Mouse (Mus musculus): Measurements from ENCODE around the gene Hist2h2ab. TPM values are rescaled to one million over a fixed set of nuclear protein-coding genes. Genes with fewer than 3 reads are reported as not detected.
"Not testable (repeated sequence)": the region's sequence is repeated elsewhere in the genome, so short reads cannot be mapped to it uniquely, and the experiment has no call there.

Gene Hist2h2ab
- total RNA-seq, 2 experiments from 2014 or later, result 0.92 TPM; not detected in 1

DNA sequence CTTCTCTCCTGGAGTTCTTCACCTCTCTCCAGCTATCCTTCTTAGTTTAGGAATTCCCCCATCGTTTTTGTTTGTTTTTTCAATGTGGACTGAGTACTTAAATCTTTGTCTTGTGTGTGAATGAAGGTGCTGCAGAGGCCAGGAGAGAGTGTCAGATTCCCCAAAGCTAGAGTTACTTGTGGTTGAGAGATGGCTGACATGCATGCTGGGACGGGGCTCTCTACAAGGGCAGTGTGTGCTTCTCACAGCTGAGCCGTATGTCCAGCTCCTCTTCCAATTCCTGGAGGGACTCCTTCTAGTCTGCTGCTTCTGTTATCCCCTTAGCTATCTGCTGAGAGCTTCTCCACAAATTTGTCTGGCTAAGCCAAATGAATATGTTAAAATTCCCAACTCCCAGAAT, 16.2 kb downstream of the Hist2h2ab start:
- DNase-seq, result no peak
- intact Hi-C loops (cut with DNase I), result no loop called here

GRCm38 (mm10) chr3:96236834-96237334, 17.2 kb downstream of the Hist2h2ab start:
- no peak for DNase-seq
- intact Hi-C loops (cut with DNase I), result no loop called here

GRCm38 (mm10) chr3:96237335-96237903, 17.8 kb downstream of the Hist2h2ab start:
- intact Hi-C loops (cut with DNase I), result no loop called here
- no peak for DNase-seq

- intact Hi-C loops (cut with DNase I), result no loop called here
These were observed 18.3 kb downstream of the Hist2h2ab start for GRCm38 (mm10) chr3:96237904-96238511.

GRCm38 (mm10) chr3:96238954-96239793, 19.5 kb downstream of the Hist2h2ab start, which contains the start of gene Hist2h3c2:
TSS of gene Hist2h3c2 (minus strand) at chr3:96239127.
- peak in 1 of 2 experiments; percentile 49 for DNase-seq
- intact Hi-C loops (cut with DNase I), result not testable (repeated sequence)

More at GRCm38 (mm10) chr3:96237904-96238511, 18.3 kb downstream of the Hist2h2ab start:
- no peak for DNase-seq

DNA sequence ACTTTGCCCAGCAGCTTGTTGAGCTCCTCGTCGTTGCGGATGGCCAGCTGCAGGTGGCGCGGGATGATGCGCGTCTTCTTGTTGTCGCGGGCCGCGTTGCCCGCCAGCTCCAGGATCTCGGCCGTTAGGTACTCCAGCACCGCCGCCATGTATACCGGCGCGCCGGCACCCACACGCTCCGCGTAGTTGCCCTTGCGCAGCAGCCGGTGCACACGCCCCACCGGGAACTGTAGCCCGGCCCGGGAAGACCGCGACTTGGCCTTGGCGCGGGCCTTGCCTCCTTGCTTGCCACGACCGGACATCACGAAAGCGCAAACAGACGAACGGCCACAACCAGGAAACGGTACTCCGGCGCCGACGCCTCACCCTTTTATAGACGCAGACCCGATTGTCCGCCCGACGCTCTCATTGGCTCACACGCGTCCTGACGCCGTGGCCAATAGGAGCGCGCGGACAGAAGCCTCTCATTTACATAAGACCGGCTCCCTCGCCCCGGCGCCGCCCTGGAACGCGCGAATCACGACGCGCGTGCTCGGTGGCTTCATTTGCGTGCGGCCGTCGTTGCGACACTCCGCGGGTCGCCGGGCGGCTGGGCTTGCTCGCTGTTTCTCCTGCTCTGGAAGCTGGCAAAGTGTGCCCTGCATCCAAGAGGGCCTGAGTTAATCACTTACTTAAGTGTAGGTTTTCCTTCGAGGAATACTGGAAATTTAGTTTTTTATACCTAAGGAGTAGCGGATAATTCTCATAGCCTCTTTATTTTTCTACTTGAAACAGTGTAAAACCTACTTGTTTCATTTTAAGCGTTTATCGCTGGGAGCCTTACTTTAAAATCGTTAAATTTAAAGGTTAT, 20.5 kb downstream of the Hist2h2ab start, which contains the start of gene Hist2h2aa2:
Hist2h2aa2 (minus strand) TSS at position 328 of the 850 bp plus-strand sequence.
- intact Hi-C loops (cut with DNase I), result not testable (repeated sequence)

DNA sequence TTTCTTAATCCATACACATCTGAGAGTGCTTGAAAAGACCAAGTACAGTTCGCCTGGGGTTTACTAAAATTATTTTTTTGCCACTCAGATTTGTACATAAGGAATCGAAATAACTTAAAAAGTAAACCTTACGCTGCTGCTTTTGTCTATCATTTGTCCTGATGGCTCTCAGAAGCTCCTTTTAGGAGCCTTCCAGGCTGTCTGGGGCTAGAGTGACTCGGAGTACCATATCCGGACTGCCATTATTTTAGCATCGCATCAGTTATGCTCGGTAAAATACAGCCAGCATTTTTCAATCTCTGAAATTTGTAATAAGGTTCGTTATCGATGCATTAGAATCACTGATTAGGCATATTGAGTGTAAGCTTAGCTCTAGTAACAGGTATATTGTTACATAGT, 21.1 kb downstream of the Hist2h2ab start:
- no peak for DNase-seq
- intact Hi-C loops (cut with DNase I), result no loop called here

More for the DNA sequence above, 20.5 kb downstream of the Hist2h2ab start, which contains the start of gene Hist2h2aa2:
- peak; percentile 93 to 98 for DNase-seq

DNA sequence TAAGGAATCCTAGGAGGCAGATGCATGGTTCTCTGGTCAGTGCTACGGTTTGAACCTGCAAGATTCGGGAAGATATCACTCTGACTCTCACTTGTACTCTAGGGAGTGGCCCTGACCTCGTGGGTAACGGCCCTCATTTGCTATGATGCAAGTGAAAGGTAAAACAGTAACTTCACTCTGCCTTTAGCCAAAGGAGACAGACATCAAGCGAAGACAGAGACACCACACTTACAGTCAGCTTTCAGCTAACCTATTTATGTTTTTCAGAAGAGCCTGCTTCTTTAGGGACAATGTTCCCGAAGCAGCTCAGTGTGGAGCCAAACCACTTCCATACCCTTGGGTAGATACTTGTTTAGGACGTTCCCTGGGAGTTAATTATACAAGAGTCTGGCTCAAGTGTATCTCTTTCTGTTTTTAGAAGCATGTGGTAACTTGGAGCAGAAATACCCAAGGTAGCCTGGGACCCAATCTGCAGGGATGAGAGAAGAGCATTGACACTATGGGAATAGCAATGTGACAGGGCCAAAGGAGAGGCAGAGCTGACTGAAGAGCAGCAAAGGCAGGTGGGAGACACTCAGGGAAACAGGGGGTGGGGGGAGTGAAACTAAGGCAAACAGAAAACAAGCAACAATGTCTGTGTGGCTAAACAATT, 24.4 kb downstream of the Hist2h2ab start:
- intact Hi-C loops (cut with DNase I), result no loop called here
- no peak for DNase-seq

DNA sequence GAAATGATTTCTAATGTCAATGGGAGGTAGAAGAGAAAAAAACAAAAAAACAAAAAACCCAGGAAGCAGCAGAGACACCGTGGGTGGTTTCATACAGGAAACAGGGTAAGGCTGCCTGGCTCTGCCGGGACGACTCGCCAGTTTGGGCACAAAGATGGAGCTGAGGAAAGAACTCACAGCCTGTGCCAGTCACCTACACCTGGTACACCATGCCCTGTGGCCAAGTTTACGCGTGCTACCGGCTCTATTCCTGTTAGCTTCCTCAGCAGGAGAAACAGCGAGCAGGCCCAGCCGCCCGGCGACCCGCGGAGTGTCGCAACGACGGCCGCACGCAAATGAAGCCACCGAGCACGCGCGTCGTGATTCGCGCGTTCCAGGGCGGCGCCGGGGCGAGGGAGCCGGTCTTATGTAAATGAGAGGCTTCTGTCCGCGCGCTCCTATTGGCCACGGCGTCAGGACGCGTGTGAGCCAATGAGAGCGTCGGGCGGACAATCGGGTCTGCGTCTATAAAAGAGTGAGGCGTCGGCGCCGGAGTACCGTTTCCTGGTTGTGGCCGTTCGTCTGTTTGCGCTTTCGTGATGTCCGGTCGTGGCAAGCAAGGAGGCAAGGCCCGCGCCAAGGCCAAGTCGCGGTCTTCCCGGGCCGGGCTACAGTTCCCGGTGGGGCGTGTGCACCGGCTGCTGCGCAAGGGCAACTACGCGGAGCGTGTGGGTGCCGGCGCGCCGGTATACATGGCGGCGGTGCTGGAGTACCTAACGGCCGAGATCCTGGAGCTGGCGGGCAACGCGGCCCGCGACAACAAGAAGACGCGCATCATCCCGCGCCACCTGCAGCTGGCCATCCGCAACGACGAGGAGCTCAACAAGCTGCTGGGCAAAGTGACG, 25.6 kb downstream of the Hist2h2ab start, which contains the start of gene Hist2h2aa1:
Hist2h2aa1 (plus strand) TSS at position 495 of the 884 bp plus-strand sequence.
- DNase-seq, result peak; percentile 78 to 87
- intact Hi-C loops (cut with DNase I), result not testable (repeated sequence)

GRCm38 (mm10) chr3:96246018-96246417, 26.4 kb downstream of the Hist2h2ab start:
- DNase-seq; intact Hi-C loops (cut with DNase I): not testable (repeated sequence)

- intact Hi-C loops (cut with DNase I); DNase-seq: not testable (repeated sequence)
These were observed 26.8 kb downstream of the Hist2h2ab start, which contains the start of gene Hist2h3c1 for GRCm38 (mm10) chr3:96246427-96246856. TSS of gene Hist2h3c1 (plus strand) at chr3:96246685.

DNA sequence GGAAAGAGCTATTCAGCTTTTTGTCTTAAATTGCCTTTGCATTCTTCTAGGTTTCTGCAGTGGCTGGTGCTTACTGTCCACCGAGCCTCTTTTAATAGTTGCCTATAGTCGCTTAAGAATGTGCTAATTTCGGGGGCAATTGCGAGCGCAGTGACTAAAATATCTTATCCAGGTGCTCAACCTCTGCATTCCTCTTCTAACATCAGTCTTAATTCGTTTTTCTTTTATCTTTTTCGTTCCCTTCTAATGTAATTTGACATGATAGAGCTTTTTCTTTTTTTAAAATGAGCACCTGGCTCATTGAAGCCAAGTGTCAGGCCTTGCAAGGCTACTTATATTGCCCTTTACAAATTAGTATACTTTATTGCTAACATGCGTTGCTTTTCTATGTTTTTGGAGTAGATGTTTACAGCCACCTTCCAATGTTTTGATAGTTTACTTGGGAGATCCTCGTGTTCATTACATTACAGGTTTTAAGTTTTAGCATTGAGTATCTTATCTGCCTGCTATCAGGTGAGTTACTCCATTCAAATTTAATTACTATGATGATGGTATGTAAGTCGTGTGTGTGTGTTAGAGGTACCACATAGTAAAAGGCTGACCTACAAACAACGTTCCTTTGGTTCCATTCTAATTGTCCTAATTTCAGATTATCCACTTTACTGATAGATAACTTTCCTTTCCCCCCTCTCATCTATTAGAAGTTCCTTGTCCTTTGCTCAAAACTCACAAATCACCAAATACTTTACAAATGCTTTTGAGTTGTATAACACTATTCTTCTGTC, 27.9 kb downstream of the Hist2h2ab start:
- intact Hi-C loops (cut with DNase I), result no loop called here
- DNase-seq, result no peak

- DNase-seq, result no peak
- intact Hi-C loops (cut with DNase I), result no loop called here
These were observed 28.7 kb downstream of the Hist2h2ab start for GRCm38 (mm10) chr3:96248141-96249033.

DNA sequence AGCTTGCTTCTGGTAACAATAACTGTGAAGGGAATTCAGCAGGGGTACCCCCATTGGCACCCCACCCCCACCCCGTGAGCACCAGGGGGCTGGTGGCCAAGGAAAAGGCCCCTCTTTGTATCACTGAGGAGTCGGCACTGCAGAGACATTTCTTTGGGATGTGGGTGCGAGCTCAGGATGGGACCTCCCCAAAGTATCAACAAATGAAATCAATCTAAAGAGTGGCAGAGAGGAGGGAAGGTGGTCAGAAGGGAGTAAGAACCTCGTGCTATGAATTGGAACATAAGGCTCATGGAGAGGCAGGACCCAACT, 29.3 kb downstream of the Hist2h2ab start:
- no peak for DNase-seq
- intact Hi-C loops (cut with DNase I), result no loop called here

- DNase-seq, result no peak
- intact Hi-C loops (cut with DNase I), result no loop called here
These were observed 31.2 kb downstream of the Hist2h2ab start for GRCm38 (mm10) chr3:96250890-96251289.

- intact Hi-C loops (cut with DNase I), result no loop called here
- no peak for DNase-seq
These were observed 32.1 kb downstream of the Hist2h2ab start for GRCm38 (mm10) chr3:96251787-96252186.

All from gastrocnemius, postnatal 36 days (tissue).